Mouse (Mus musculus): ENCODE measurements at regions not wholly inside any gene's neighbourhood (a gene's known extent, or its start where the extent isn't known, plus 50 kb on each side); places are given as distances from the start of the nearest gene placed in this dataset.
A peak's percentile ranks its signal among the peaks of the same experiment; 100 is the strongest.

DNA sequence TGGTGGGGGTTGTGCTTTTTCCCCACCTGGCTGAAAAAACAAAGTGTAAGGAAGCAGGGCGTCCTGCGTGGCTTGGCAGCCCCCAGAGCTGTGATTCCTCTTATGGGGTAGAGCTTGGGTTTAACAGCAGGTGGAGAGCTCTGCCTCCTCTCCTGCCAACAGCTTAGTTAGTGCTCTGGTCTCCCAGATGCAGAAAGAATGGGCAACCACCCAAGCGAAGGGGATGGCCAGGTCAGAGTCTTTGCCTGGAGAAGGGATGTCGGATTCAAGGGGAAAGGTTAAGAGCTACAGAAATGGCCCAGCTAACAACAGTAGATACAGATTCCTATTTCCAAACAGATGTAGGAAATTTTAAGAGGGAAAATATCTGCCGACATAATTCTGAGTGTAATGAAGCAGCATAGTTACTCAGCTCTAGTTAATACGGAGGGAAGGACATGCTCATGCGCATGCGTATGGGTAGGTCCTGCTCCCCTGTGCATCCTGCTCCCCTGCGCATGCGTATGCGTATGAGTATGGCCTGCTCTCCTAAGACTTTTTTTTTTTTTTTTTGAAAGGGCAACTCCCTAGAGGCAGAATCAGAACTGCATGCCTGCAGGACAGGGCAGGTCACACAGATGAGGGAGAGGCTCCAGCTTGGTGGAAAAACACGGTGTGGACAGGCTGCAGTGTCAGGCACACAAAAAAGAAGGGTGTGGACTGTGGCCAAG is 72.5 kb upstream of the Bod1 start:
- H3K9me3 ChIP-seq (ENCODE audit: control insufficient read depth, low read depth, low read length), result no peaks in the 10 kb centered on the region
- no peak overlapping the region for H3K4me2 ChIP-seq (replicated peaks; ENCODE audit: low read depth, low read length)
- ATAC-seq (ENCODE audit: insufficient number of reproducible peaks, insufficient read depth, low FRiP score, low read depth), result no peak
- no peaks in the 10 kb centered on the region for H3K36me3 ChIP-seq (ENCODE audit: control insufficient read depth, insufficient read depth, low read length)
- no peak overlapping the region for H3K4me3 ChIP-seq (ENCODE audit: low read depth, low read length)
- no peak overlapping the region for H3K27ac ChIP-seq (ENCODE audit: low read length)
- WGBS, result 79% methylated on average over 12 of the region's 12 CpGs
- H3K4me1 ChIP-seq (ENCODE audit: control insufficient read depth, insufficient read depth, low read length), result no peaks in the 10 kb centered on the region
- no peaks in the 10 kb centered on the region for H3K27me3 ChIP-seq (ENCODE audit: control insufficient read depth, insufficient read depth, low read length)
- no peak overlapping the region for H3K9ac ChIP-seq (replicated peaks; ENCODE audit: low read depth, low read length)

DNA sequence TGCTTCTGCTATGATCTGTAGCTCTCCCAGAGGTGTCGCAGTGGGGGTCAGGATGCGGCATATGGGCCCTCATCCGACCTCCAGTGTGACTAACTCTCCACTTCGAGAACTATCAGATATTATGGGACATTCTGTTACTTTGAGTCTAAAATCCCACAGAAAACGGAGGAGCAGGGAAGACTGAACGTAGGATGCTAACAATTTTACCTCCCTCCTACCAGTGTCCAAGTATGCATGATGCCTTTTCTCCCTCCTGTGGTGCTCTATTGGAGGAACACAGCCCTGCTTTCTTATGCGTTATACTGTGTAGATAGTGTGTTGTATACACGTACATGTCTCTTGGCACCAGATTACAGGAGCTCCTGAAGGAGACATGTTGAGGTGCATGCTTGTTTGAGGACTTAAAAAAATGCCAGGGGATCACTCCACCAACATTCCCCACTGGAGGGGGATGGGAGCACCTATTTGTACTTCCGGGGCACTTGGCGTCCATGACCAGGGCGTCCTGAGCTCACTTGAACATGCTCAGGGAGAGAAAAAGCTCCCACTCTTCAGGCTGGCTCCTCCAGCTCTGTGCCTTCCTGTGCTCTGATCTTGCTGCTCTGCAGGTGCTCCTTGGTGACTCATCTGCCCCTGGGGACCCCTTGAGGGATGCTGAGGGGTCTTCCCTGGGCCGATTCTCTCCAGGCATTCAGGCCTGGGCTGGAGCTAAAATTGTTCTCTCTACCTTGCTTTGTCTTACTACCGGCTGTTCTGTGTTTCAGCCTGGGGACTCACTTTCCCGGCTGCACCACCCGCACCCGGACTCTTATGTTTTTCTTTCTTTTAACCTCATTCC is 73.6 kb upstream of the Bod1 start:
- no peak overlapping the region for H3K9ac ChIP-seq (replicated peaks; ENCODE audit: low read depth, low read length)
- no peak for ATAC-seq (ENCODE audit: insufficient number of reproducible peaks, insufficient read depth, low FRiP score, low read depth)
- no peaks in the 10 kb centered on the region for H3K36me3 ChIP-seq (ENCODE audit: control insufficient read depth, insufficient read depth, low read length)
- H3K27me3 ChIP-seq (ENCODE audit: control insufficient read depth, insufficient read depth, low read length), result no peaks in the 10 kb centered on the region
- H3K4me3 ChIP-seq (ENCODE audit: low read depth, low read length), result no peak overlapping the region
- WGBS, result 68% methylated on average over 16 of the region's 16 CpGs
- no peaks in the 10 kb centered on the region for H3K4me1 ChIP-seq (ENCODE audit: control insufficient read depth, insufficient read depth, low read length)
- no peaks in the 10 kb centered on the region for H3K9me3 ChIP-seq (ENCODE audit: control insufficient read depth, low read depth, low read length)
- H3K27ac ChIP-seq (ENCODE audit: low read length), result peak overlapping the region; percentile 58
- no peak overlapping the region for H3K4me2 ChIP-seq (replicated peaks; ENCODE audit: low read depth, low read length)

GRCm38 (mm10) chr11:31745866-31746248 is 74.2 kb upstream of the Bod1 start:
- Histone ChIP-seq H3K9me3 (ENCODE audit: control insufficient read depth, low read depth, low read length) (no peaks in the 10 kb centered on the region), H3K27ac (ENCODE audit: low read length) (no peak overlapping the region), H3K27me3 (ENCODE audit: control insufficient read depth, insufficient read depth, low read length) (no peaks in the 10 kb centered on the region), H3K4me2 (replicated peaks; ENCODE audit: low read depth, low read length) (no peak overlapping the region), H3K36me3 (ENCODE audit: control insufficient read depth, insufficient read depth, low read length) (no peaks in the 10 kb centered on the region), H3K4me3 (ENCODE audit: low read depth, low read length) (no peak overlapping the region), H3K9ac (replicated peaks; ENCODE audit: low read depth, low read length) (no peak overlapping the region), H3K4me1 (ENCODE audit: control insufficient read depth, insufficient read depth, low read length) (no peaks in the 10 kb centered on the region)
- WGBS, result 52% methylated on average over 5 of the region's 5 CpGs
- peak; percentile 51; the same call in 1 of the 2 replicates for ATAC-seq (ENCODE audit: insufficient number of reproducible peaks, insufficient read depth, low FRiP score, low read depth)

DNA sequence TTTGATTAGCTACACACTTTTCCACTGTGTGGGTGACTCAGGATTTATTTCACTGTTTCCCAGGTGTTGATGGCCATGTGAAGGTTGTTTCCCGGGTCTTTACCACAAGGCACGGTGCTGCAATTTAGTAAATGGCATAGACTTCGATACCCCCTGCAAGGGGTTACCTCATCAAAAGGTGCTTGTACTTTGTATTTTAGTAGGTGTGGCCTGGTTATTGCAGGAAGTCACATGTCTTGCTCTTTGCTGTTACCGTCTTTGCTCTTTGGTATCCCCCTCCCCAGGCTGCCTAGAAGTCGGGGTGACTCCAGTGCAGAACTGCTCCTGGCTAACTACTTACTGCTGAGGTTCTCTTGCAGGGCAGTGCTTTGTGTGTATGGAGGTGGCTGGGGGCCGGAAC is 74.8 kb upstream of the Bod1 start:
- H3K36me3 ChIP-seq (ENCODE audit: control insufficient read depth, insufficient read depth, low read length), result no peaks in the 10 kb centered on the region
- no peak overlapping the region for H3K4me3 ChIP-seq (ENCODE audit: low read depth, low read length)
- H3K4me2 ChIP-seq (replicated peaks; ENCODE audit: low read depth, low read length), result no peak overlapping the region
- 69% methylated on average over 6 of the region's 6 CpGs for WGBS
- no peak overlapping the region for H3K27ac ChIP-seq (ENCODE audit: low read length)
- H3K27me3 ChIP-seq (ENCODE audit: control insufficient read depth, insufficient read depth, low read length), result no peaks in the 10 kb centered on the region
- no peaks in the 10 kb centered on the region for H3K4me1 ChIP-seq (ENCODE audit: control insufficient read depth, insufficient read depth, low read length)
- H3K9ac ChIP-seq (replicated peaks; ENCODE audit: low read depth, low read length), result no peak overlapping the region
- no peak for ATAC-seq (ENCODE audit: insufficient number of reproducible peaks, insufficient read depth, low FRiP score, low read depth)
- H3K9me3 ChIP-seq (ENCODE audit: control insufficient read depth, low read depth, low read length), result no peaks in the 10 kb centered on the region

GRCm38 (mm10) chr11:31746939-31747338 is 75.3 kb upstream of the Bod1 start:
- Histone ChIP-seq H3K27ac (ENCODE audit: low read length) (no peak overlapping the region), H3K9ac (replicated peaks; ENCODE audit: low read depth, low read length) (no peak overlapping the region), H3K4me3 (ENCODE audit: low read depth, low read length) (no peak overlapping the region), H3K4me1 (ENCODE audit: control insufficient read depth, insufficient read depth, low read length) (no peaks in the 10 kb centered on the region), H3K4me2 (replicated peaks; ENCODE audit: low read depth, low read length) (no peak overlapping the region), H3K27me3 (ENCODE audit: control insufficient read depth, insufficient read depth, low read length) (no peaks in the 10 kb centered on the region), H3K36me3 (ENCODE audit: control insufficient read depth, insufficient read depth, low read length) (no peaks in the 10 kb centered on the region), H3K9me3 (ENCODE audit: control insufficient read depth, low read depth, low read length) (no peaks in the 10 kb centered on the region)
- no peak for ATAC-seq (ENCODE audit: insufficient number of reproducible peaks, insufficient read depth, low FRiP score, low read depth)
- 66% methylated on average over 8 of the region's 8 CpGs for WGBS

- H3K9ac ChIP-seq (replicated peaks; ENCODE audit: low read depth, low read length), result no peak overlapping the region
- no peaks in the 10 kb centered on the region for H3K27me3 ChIP-seq (ENCODE audit: control insufficient read depth, insufficient read depth, low read length)
- no peaks in the 10 kb centered on the region for H3K36me3 ChIP-seq (ENCODE audit: control insufficient read depth, insufficient read depth, low read length)
- H3K4me2 ChIP-seq (replicated peaks; ENCODE audit: low read depth, low read length), result no peak overlapping the region
- H3K4me1 ChIP-seq (ENCODE audit: control insufficient read depth, insufficient read depth, low read length), result no peaks in the 10 kb centered on the region
- no peak for ATAC-seq (ENCODE audit: insufficient number of reproducible peaks, insufficient read depth, low FRiP score, low read depth)
- H3K9me3 ChIP-seq (ENCODE audit: control insufficient read depth, low read depth, low read length), result no peaks in the 10 kb centered on the region
- WGBS, result 73% methylated on average over 5 of the region's 5 CpGs
- no peak overlapping the region for H3K4me3 ChIP-seq (ENCODE audit: low read depth, low read length)
- H3K27ac ChIP-seq (ENCODE audit: low read length), result no peak overlapping the region
These were observed 76.7 kb upstream of the Bod1 start for GRCm38 (mm10) chr11:31748275-31748815.

GRCm38 (mm10) chr11:31751274-31751673 is 79.6 kb upstream of the Bod1 start:
- Histone ChIP-seq H3K27ac (ENCODE audit: low read length) (no peak overlapping the region), H3K36me3 (ENCODE audit: control insufficient read depth, insufficient read depth, low read length) (no peaks in the 10 kb centered on the region), H3K4me2 (replicated peaks; ENCODE audit: low read depth, low read length) (no peak overlapping the region), H3K4me3 (ENCODE audit: low read depth, low read length) (no peak overlapping the region), H3K27me3 (ENCODE audit: control insufficient read depth, insufficient read depth, low read length) (no peaks in the 10 kb centered on the region), H3K9me3 (ENCODE audit: control insufficient read depth, low read depth, low read length) (no peaks in the 10 kb centered on the region), H3K4me1 (ENCODE audit: control insufficient read depth, insufficient read depth, low read length) (no peaks in the 10 kb centered on the region), H3K9ac (replicated peaks; ENCODE audit: low read depth, low read length) (no peak overlapping the region)
- ATAC-seq (ENCODE audit: insufficient number of reproducible peaks, insufficient read depth, low FRiP score, low read depth), result no peak
- 70% methylated on average over 1 of the region's 1 CpGs for WGBS

GRCm38 (mm10) chr11:31753211-31753610 is 81.5 kb upstream of the Bod1 start:
- no peak overlapping the region for H3K4me3 ChIP-seq (ENCODE audit: low read depth, low read length)
- no peaks in the 10 kb centered on the region for H3K36me3 ChIP-seq (ENCODE audit: control insufficient read depth, insufficient read depth, low read length)
- no peak overlapping the region for H3K4me2 ChIP-seq (replicated peaks; ENCODE audit: low read depth, low read length)
- H3K9me3 ChIP-seq (ENCODE audit: control insufficient read depth, low read depth, low read length), result no peaks in the 10 kb centered on the region
- H3K4me1 ChIP-seq (ENCODE audit: control insufficient read depth, insufficient read depth, low read length), result no peaks in the 10 kb centered on the region
- ATAC-seq (ENCODE audit: insufficient number of reproducible peaks, insufficient read depth, low FRiP score, low read depth), result no peak
- 94% methylated on average over 3 of the region's 3 CpGs for WGBS
- H3K27ac ChIP-seq (ENCODE audit: low read length), result no peak overlapping the region
- H3K27me3 ChIP-seq (ENCODE audit: control insufficient read depth, insufficient read depth, low read length), result no peaks in the 10 kb centered on the region
- no peak overlapping the region for H3K9ac ChIP-seq (replicated peaks; ENCODE audit: low read depth, low read length)
